Mouse (Mus musculus): ENCODE data around the gene Dnajb2. TPM values are rescaled to one million over a fixed set of nuclear protein-coding genes. Genes with fewer than 3 reads are reported as not detected.

Dnajb2 gene
- total and polyA plus RNA-seq, 2 experiments: 25.4 to 55.9 TPM

- DNase-seq (ENCODE audit: extremely low read depth, low read depth, low spot score): peak; percentile 57
These were observed 17.8 kb downstream of the Dnajb2 start for GRCm38 (mm10) chr1:75253849-75254624.

GRCm38 (mm10) chr1:75254625-75255013, 18.4 kb downstream of the Dnajb2 start:
- no peak overlapping the region for H3K27ac ChIP-seq (replicated peaks; ENCODE audit: insufficient read depth, low read depth, low read length)
- peaks cover 2% of the 10 kb centered on the region for H3K4me1 ChIP-seq (ENCODE audit: control insufficient read depth, insufficient read depth, low read length)
- H3K27me3 ChIP-seq (ENCODE audit: control insufficient read depth, insufficient read depth, low read length): no peaks in the 10 kb centered on the region
- no peaks in the 10 kb centered on the region for H3K36me3 ChIP-seq (ENCODE audit: control insufficient read depth, insufficient read depth, low read length)
- 74% methylated on average over 8 of the region's 8 CpGs for WGBS
- no peak for DNase-seq (ENCODE audit: extremely low read depth, low read depth, low spot score)
- H3K4me3 ChIP-seq (ENCODE audit: insufficient read depth, low read depth, low read length): no peak overlapping the region
- no peaks in the 10 kb centered on the region for H3K79me2 ChIP-seq (ENCODE audit: control insufficient read depth, insufficient read depth, low read length)
- TF ChIP-seq CTCF (IDR thresholded peaks at IDR 0.05; ENCODE audit: low read depth, low read length) (no peak), POLR2A (IDR thresholded peaks at IDR 0.05; ENCODE audit: extremely low read depth, insufficient read depth, low read length) (no peak)
- H3K9ac ChIP-seq (ENCODE audit: low read depth, low read length): no peak overlapping the region

More at GRCm38 (mm10) chr1:75253849-75254624, 17.8 kb downstream of the Dnajb2 start:
- Histone ChIP-seq H3K79me2 (ENCODE audit: control insufficient read depth, insufficient read depth, low read length) (no peaks in the 10 kb centered on the region), H3K4me3 (ENCODE audit: insufficient read depth, low read depth, low read length) (no peak overlapping the region), H3K4me1 (ENCODE audit: control insufficient read depth, insufficient read depth, low read length) (peaks cover 2% of the 10 kb centered on the region), H3K9ac (ENCODE audit: low read depth, low read length) (no peak overlapping the region), H3K27ac (replicated peaks; ENCODE audit: insufficient read depth, low read depth, low read length) (no peak overlapping the region), H3K27me3 (ENCODE audit: control insufficient read depth, insufficient read depth, low read length) (no peaks in the 10 kb centered on the region), H3K36me3 (ENCODE audit: control insufficient read depth, insufficient read depth, low read length) (no peaks in the 10 kb centered on the region)
- peak; percentile 73 for TF ChIP-seq CTCF (IDR thresholded peaks at IDR 0.05; ENCODE audit: low read depth, low read length)
- TF ChIP-seq POLR2A (IDR thresholded peaks at IDR 0.05; ENCODE audit: extremely low read depth, insufficient read depth, low read length): no peak
- WGBS: 61% methylated on average over 16 of the region's 16 CpGs

- Histone ChIP-seq H3K4me1 (ENCODE audit: control insufficient read depth, insufficient read depth, low read length) (peaks cover 2% of the 10 kb centered on the region), H3K27ac (replicated peaks; ENCODE audit: insufficient read depth, low read depth, low read length) (no peak overlapping the region), H3K4me3 (ENCODE audit: insufficient read depth, low read depth, low read length) (no peak overlapping the region), H3K9ac (ENCODE audit: low read depth, low read length) (no peak overlapping the region), H3K36me3 (ENCODE audit: control insufficient read depth, insufficient read depth, low read length) (no peaks in the 10 kb centered on the region), H3K79me2 (ENCODE audit: control insufficient read depth, insufficient read depth, low read length) (no peaks in the 10 kb centered on the region), H3K27me3 (ENCODE audit: control insufficient read depth, insufficient read depth, low read length) (no peaks in the 10 kb centered on the region)
- TF ChIP-seq CTCF (IDR thresholded peaks at IDR 0.05; ENCODE audit: low read depth, low read length) (no peak), POLR2A (IDR thresholded peaks at IDR 0.05; ENCODE audit: extremely low read depth, insufficient read depth, low read length) (no peak)
- WGBS: 77% methylated on average over 10 of the region's 10 CpGs
- DNase-seq (ENCODE audit: extremely low read depth, low read depth, low spot score): no peak
These were observed 19.4 kb downstream of the Dnajb2 start for GRCm38 (mm10) chr1:75255516-75256046.

DNA sequence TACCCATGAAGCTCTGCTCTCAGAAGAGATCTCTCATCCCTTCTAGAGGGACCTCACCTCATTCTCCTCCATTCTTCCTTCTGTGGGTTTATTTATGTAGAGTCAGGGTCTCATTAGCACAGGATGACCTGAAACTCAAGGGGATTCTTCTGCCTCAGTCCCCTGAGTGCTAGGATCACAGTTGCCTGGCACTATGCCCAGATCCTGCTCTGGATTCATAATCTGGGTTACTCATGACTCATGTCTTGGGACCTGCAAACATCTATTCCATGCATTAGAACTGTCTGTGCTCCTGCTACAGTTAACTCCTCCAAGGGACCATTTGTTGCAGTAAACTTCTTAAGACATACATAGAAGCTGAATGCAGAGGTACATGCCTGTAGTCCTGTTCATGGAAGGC, 25.1 kb downstream of the Dnajb2 start:
- no peak for DNase-seq (ENCODE audit: extremely low read depth, low read depth, low spot score)
- Histone ChIP-seq H3K4me3 (ENCODE audit: insufficient read depth, low read depth, low read length) (no peak overlapping the region), H3K4me1 (ENCODE audit: control insufficient read depth, insufficient read depth, low read length) (no peaks in the 10 kb centered on the region), H3K79me2 (ENCODE audit: control insufficient read depth, insufficient read depth, low read length) (no peaks in the 10 kb centered on the region), H3K27ac (replicated peaks; ENCODE audit: insufficient read depth, low read depth, low read length) (no peak overlapping the region), H3K9ac (ENCODE audit: low read depth, low read length) (no peak overlapping the region), H3K36me3 (ENCODE audit: control insufficient read depth, insufficient read depth, low read length) (no peaks in the 10 kb centered on the region), H3K27me3 (ENCODE audit: control insufficient read depth, insufficient read depth, low read length) (peaks cover 15% of the 10 kb centered on the region; the same call in 1 of the 2 replicates)
- TF ChIP-seq CTCF (IDR thresholded peaks at IDR 0.05; ENCODE audit: low read depth, low read length) (no peak), POLR2A (IDR thresholded peaks at IDR 0.05; ENCODE audit: extremely low read depth, insufficient read depth, low read length) (no peak)

- Histone ChIP-seq H3K79me2 (ENCODE audit: control insufficient read depth, insufficient read depth, low read length) (no peaks in the 10 kb centered on the region), H3K36me3 (ENCODE audit: control insufficient read depth, insufficient read depth, low read length) (no peaks in the 10 kb centered on the region), H3K4me3 (ENCODE audit: insufficient read depth, low read depth, low read length) (no peak overlapping the region), H3K27me3 (ENCODE audit: control insufficient read depth, insufficient read depth, low read length) (peaks cover 15% of the 10 kb centered on the region; the same call in 1 of the 2 replicates), H3K4me1 (ENCODE audit: control insufficient read depth, insufficient read depth, low read length) (no peaks in the 10 kb centered on the region), H3K27ac (replicated peaks; ENCODE audit: insufficient read depth, low read depth, low read length) (no peak overlapping the region), H3K9ac (ENCODE audit: low read depth, low read length) (no peak overlapping the region)
- WGBS: 3% methylated on average over 40 of the region's 40 CpGs
- TF ChIP-seq POLR2A (IDR thresholded peaks at IDR 0.05; ENCODE audit: extremely low read depth, insufficient read depth, low read length) (no peak), CTCF (IDR thresholded peaks at IDR 0.05; ENCODE audit: low read depth, low read length) (no peak)
- DNase-seq (ENCODE audit: extremely low read depth, low read depth, low spot score): no peak
These were observed 27.1 kb downstream of the Dnajb2 start for GRCm38 (mm10) chr1:75262969-75263951.
